Mouse (Mus musculus) embryonic fibroblast, embryonic 13.5 days (primary cell): Measurements from ENCODE around the gene Itgae.

Experiments
- CTCF ChIP-seq: IDR thresholded peaks from 2 replicates; pipeline ENCODE4 v1.5.1; 2011; ENCODE audit warnings: mild to moderate bottlenecking, control low read depth, low read length, moderate library complexity, borderline replicate concordance; ENCODE audit not compliant: insufficient read depth
- POLR2A ChIP-seq: IDR thresholded peaks from 2 replicates; pipeline ENCODE4 v1.6.1; 2011; ENCODE audit warnings: low read depth, mild to moderate bottlenecking, control low read depth, low read length, moderate library complexity

GRCm38 (mm10) chr11:73052795-73053194, 37.6 kb upstream of the Itgae start:
- no peak for TF ChIP-seq CTCF
- no peak for TF ChIP-seq POLR2A
